In genomic region chr11:90265581-90265980, GRCm38 (mm10) we compare ENCODE assay signal across 15 mouse cellular contexts.
"Had no signal": no experiment of that assay in that cellular context is flagged by ENCODE, and none has a peak within 500 bp of the region (broad histone marks: within the 10 kb centered on the region; RNA-seq: fewer than 3 reads in every experiment).

No protein-coding gene starts in this region.

- H3K9ac ChIP-seq: liver, embryonic 13.5 days; liver, postnatal 0 days; lung, embryonic 15.5 days; midbrain, embryonic 15.5 days; neural tube, embryonic 12.5 days had no signal

- H3K4me3 ChIP-seq: left cerebral cortex, adult 2 months; liver, embryonic 13.5 days; lung, embryonic 15.5 days; megakaryocyte, embryonic 14.5 days; midbrain, embryonic 15.5 days; neural tube, embryonic 12.5 days had no signal

- ATAC-seq: liver, postnatal 0 days; midbrain, embryonic 15.5 days had no signal

- H3K4me2 ChIP-seq: liver, embryonic 13.5 days; lung, embryonic 15.5 days; midbrain, embryonic 11.5 days; midbrain, embryonic 15.5 days; neural tube, embryonic 12.5 days had no signal

- H3K27ac ChIP-seq: left cerebral cortex, adult 2 months; liver, embryonic 13.5 days; lung, embryonic 15.5 days; macrophage; midbrain, embryonic 15.5 days; neural tube, embryonic 12.5 days had no signal

- H3K4me1 ChIP-seq: liver, embryonic 13.5 days; lung, embryonic 15.5 days had no signal

- H3K9me3 ChIP-seq: liver, embryonic 13.5 days; lung, embryonic 15.5 days; midbrain, embryonic 15.5 days; neural tube, embryonic 12.5 days had no signal

- DNase-seq: kidney, postnatal 25 days; liver; liver, embryonic 13.5 days; liver, postnatal 0 days; lung, postnatal 14 days; spleen, adult 18-20 months; thymus, adult 18-20 months; thymus, postnatal 14 days had no signal

- H3K27me3 ChIP-seq: liver, embryonic 13.5 days; lung, embryonic 15.5 days; megakaryocyte, embryonic 14.5 days; midbrain, embryonic 15.5 days; neural tube, embryonic 12.5 days had no signal
